Mouse (Mus musculus): ENCODE results near the gene Setdb1. TPM values are rescaled to one million over a fixed set of nuclear protein-coding genes. Genes with fewer than 3 reads are reported as not detected.

The Setdb1 gene
- polyA plus RNA-seq, 2 experiments from 2014 or later = 20.2 to 26.6 TPM

DNA sequence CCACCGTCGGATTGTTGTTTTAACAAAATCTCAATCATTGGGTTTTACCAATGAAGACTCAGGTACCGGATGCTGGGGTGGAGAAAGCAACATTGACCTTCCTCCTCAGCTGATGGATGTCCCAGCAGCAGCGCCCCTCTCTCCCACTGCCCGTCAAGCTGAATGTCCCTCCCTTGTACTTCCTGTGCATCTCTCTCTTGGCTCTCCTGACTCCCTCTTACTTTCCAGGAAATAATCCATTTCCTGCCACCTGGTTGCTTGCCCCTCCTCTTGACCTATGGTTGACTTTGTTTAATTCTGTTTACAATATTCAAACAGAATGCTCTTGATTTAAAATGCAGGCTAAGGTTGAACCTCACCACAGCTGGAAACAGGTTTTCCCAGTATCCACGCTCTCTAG is 66.8 kb downstream of the Setdb1 start:
- ATAC-seq = no peak

DNA sequence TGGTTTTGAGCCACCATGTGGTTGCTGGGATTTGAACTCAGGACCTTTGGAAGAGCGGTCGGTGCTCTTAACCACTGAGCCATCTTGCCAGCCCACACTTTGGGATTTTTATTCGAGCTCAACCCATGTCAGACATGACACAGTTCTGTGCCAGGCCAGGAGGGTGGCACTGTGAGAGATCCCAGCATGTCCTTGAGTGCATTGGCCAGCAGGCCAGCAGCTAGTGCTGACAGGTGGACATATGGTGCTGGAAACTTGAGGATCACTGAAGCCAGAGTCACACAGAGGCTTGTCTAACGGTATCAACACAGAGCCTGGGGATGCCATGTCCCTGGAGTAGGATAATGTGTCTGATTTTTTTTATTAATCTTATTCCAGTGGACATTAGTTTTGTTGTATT is 67.6 kb downstream of the Setdb1 start:
- ATAC-seq = no peak

DNA sequence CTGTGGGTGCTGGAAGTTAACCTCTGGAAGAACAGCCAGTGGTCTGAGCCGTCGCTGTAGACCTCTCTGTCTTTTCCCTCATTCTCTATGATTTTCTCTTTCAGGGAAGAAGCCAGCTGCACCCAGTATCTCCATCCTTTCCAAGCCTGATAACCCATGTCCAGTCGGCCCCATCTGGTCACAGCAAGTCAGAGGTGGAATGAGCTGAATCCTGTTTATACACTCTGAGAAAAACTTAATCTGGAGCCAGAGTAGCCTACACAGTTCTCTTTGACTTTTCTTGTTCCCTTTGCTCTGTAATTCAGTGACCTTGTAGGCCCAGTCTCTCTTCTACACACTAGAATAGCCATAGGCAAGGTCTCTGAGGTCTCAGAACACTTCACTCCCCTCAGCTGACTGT is 69.5 kb downstream of the Setdb1 start:
- no peak for ATAC-seq

DNA sequence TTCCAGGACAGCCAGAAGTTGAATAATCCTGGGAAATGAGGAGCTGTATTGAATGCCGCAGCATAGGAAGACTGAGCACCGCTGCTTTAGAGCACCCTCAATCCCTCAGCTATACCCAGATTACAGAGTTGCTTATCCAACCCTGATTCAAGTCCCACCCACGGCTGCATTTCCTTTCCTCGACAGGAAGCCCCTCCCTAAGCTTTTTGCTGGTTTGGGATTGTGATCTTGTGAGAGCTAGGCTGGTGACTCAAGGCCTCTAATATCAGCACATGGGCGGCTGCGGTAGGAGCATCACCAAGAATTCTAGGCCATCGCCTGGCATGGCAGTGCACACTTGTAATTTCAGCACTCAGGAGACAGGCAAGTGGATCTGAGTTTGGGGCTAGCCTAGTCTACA is 70.5 kb downstream of the Setdb1 start:
- no peak for ATAC-seq

DNA sequence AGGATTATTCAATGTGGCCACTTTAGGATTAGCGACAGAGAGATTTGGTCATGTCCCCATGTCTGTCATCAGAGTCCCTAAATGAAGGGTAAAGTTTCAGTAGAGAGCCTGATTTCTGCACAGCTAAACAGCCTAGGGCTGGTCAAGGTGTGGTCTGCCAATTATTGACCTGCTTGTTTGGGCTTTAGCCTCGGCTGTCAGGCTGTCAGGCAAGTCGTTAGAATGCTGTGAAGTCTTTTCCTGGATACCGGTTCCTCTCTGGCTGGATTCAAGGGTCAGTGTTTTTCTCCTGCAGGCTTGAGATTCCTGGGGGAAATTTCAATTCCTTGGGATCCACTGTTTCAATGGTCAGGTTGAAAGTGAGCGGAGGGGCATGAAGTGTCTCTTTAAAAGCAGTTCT is 71.0 kb downstream of the Setdb1 start:
- no peak for ATAC-seq

DNA sequence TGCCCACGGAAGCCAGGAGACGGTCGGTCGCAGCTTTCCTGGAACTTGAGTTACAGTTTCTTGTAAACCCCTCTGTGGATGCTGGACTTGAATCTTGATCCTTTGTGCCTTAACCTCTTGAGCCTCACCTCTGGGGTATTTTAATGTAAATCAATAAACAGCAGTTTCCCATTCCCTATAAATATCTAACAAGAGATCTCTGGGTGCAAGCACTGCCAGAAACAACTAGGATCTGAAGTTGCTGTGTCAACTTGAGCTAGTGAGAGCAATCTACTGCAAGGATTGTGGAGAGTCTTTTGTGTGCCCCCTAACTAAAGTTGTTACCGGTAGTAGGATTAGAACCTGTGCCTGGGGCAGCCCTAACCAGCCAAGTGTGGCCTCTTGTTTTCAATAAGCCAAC is 71.6 kb downstream of the Setdb1 start:
- no peak for ATAC-seq

DNA sequence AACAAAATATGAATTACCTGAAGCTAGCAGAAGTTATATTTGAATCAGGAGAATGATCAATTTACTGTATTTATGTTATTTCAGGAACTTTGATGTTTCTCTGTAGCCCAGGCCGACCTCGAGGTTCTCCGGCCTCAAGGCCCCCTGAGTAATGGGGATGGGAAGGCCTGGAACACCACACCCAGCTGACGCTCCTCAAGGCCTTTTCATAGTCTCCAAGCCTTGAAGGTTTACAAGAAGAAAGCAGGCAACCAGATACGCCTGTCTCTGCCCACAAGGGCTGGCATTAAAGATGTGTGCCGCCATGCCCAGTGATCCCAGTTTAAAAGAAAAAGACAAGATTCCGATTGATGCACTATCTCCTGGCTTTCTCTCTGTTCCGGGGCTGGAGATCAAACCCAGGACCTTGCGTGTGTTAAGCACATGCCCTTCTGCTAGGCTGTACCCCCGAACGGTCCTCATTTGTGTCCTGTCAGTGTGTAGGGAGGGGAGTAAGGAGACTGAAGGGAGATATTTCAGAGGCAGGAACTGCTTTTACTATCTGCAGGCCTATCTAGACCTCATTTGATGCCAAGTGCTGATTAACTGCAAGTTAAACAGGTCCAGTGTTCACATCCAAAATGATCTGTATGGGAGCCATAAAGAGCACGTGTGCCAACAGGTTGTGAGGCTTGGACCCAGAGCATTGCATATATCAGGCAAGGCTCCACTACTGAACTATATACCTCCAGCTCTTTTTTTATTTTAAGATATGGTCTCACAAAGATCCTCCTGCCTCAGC is 72.3 kb downstream of the Setdb1 start:
- no peak for ATAC-seq

DNA sequence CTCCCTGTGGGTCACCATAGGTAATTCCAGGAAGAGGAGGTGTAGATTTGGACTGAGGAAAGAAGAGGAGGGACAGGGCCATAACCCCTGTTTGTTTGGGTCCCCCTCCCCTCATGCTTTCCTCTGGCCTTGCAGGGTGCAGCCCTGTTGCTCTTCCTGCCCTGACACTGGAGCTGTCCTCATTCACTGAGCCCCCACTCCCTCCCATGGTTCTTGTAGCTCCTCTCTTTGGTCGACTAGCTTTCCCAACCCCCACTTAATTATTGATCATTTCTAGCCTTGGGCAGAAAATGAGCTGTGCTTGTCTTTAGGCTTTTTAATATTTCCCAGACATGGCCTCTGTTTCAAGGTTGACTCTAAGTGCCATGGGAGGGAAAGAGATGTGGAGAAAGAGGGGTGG is 72.9 kb downstream of the Setdb1 start:
- no peak for ATAC-seq

DNA sequence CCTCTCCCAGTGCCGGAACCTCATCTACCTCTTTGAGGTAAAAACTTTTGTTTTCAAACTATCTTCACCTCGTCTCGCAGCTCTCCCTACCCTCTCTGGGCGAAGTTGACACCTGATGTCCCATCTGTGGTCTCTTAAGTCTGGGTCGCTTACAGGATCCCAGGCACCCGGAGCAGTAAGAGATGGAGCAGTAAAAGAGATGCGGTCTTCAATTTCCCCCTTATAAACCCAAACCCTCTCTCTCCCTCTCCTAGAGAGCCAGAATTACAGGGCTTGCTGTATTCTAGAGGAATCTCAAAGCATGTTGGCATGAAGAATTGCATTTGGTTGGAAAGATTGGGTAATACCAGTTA is 73.4 kb downstream of the Setdb1 start:
- ATAC-seq = no peak

DNA sequence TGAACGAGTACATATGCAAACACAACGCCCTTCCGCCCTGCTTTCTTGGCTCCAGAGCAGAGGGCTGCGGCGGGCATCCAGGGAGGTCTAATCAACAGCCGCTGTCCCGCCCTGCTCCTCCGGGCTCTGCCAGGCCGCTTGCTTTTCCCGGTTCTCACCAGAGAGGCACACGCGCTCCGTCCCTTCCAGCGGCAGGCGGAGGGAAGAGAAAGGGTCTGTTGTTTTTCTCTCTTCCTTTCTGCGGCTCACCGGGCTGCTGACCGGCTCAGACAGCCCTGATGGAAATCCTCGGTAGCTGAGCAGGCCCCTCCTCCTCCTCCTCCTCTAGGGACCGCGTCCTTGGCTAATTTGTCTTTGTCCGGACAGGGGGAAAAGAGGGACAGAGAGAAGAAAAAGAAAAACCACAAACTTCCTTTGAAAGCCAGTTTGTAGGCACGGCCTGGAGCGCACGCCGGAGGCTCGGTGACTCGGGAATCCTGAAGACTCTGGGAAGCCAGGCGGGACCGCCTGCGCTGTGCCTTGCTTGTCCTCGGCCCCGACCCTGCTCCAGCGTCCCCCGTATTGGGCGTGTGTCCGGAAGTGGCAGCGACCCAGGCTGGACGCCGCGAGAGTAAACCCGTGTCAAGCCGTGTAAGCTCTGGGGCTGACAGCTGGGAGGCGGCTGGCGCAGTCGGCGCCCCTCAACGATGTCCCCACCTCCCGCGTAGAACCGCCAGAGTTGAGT is 74.0 kb downstream of the Setdb1 start:
- ATAC-seq = peak; percentile 27

DNA sequence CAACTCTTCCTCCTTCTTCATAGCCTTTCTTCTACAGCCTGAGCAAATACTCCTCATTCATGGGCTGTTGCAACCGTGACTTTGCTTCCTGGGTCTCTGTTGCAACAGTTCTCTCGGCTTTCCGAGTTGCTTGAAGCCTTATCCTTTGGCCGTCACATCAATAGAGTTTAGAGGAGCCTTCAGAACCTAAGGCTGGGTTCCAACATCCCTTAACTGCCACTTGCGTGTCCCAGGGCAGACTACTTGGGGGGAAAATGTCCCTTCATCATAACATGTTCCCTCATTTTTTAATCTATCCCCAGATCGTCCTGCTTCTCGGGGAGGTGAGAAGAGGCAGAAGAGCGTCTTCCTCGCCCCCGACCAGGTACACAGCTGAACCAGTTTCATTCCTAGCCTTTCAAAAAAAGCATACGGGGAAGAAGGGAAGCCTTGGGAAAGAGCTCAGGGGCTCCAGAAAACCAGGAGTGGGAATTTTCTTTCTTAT is 74.6 kb downstream of the Setdb1 start:
- no peak for ATAC-seq

DNA sequence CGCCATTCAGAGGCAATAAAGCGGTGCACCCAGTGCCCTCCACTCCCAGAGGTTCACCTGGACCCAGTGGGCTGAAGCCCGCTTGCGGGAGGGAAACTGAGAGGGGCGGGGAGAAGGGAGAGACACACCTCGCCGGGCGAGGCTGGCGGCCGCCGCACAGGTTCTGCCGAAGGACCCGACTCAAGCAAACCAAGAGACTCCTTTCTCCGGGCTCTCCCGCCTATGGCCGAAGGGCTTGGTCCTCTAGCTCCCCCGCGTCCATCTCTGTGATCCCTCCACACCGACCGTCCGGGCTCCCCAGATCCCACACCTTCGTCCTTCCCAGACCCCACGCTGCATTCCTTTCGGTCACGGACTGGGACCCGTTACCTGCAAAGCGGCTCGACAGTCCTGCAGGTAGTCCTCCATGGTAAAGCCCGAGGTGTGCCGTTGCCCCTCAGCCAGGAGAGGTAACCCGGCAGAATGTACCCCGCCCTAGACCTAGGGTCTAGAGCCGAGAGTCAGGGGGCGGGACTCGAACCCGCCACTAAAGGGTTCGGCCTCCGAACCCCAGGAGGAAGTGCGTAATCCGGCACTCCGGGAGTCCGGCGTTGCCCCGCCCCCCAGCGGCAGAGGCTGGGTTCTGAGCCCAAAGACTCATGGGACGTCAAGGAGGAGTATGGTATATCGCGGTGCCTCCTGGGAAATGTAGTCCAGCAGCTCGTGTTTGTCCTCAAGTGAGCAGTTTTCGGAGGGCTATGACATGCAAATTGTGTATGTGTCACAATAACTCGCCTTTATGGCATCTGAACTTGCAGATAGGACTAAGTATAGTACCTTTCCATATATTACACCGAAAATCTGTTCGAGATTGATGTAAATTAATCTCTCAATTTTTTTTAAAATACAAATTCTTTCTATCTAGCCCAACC is 75.5 kb downstream of the Setdb1 start, which contains the start of the genes Mindy1 and Prune1:
Mindy1 (plus strand) TSS at position 130 of the 911 bp plus-strand sequence.
Prune1 (minus strand) TSS at position 861 of the 911 bp plus-strand sequence.
- peak; percentile 95 for ATAC-seq

DNA sequence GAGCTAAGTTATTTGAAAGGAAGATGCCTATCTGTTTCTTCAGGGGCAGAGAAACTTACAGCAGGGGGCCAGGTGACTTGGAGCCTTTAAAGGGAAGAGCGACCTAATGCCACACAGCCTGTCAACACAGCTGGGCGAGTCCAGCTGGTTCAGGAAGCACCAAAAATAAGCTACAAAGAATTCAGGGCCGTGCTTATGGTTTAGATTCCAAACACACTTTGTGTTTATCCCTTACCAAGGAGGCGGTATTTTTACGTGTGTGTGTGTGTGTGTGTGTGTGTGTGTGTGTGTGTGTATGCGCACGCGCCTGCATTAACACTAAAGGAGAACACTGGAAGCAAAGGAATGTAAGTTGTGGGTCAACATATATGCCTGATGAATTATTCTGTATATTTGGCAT is 76.3 kb downstream of the Setdb1 start:
- no peak for ATAC-seq

DNA sequence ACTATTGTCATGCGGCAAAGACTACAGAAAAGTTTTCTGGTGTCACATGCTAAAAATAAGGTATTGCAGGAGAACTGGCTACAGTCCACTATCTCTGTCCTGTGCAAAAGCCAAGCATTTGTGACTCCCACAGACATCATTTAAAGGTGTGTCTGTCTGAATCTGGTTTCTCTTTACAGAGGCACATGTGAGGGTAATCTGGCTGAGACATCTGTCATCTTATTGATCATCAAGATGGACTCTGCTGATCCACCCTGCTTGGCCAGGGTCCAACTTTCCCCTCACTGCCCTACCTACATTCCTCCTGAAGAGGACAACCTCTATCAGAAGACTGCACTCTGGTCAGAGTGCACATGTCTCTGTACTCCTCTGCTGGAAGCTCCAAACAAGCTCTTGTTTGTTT is 79.9 kb downstream of the Setdb1 start:
- no peak for ATAC-seq

DNA sequence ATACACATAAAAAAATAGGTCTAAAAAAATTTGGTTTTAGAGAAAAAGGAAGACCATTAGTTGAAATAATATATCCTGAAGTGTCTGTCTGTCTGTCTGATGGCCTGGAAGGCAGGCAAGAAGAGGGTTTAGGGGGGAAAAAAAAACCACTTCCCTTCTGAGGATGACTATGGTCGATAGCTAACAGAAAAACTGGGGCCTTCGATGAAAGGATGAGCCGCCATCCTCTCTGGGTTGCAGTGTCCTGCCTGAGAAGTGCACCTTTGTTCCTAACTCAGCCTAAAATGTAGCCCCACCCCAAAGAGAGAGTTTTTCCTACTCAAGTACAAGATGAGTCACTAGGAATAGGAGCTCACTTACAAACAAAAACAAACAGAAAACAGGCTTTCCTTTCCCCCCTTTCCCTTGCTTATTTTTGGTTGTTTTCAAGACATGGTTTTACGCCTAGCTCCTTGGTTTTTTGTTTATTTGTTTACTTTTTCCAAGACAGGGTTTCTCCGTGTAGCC is 80.5 kb downstream of the Setdb1 start:
- no peak for ATAC-seq

DNA sequence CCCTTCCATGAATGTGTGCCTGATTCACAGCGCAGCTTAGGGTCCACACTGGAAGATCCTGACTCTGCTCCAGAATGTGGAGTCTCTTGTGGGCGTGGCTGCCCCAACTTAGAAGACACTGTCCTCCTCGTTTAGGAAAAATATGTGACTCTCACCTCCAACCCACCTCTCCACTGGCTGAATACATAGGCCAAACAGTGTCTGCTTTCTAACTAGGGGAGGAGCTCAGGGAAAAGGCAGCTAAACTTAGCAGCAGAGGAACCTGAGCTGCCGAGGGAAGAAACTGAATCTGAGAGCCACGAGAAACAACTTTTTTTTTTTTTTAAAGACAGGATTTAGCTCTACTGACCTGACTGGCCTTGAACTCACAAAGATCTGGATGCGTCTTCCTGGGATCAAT is 81.8 kb downstream of the Setdb1 start:
- no peak for ATAC-seq

DNA sequence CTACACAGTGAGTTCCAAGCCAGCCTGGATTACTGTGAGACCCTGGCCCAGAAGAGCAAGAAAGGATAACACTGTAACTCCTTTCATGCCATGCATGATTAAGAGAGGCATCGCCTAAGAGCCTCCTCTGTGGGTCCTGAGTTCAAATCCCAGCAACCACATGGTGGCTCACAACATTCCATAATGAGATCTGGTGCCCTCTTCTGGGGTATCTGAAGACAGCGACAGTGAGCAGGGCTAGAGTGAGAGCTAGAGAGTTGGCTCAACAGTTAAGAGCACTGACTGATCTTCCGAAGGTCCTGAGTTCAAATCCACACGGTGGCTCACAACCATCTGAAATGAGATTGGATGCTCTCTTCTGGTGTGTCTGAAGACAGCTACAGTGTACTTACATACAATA is 82.5 kb downstream of the Setdb1 start:
- no peak for ATAC-seq

Other genes starting within 250 kb of the Setdb1 start
- 10 to 100 TPM; 64.3 to 69.5 TPM for gene Vps72, start 246.2 kb downstream of the Setdb1 start, polyA plus RNA-seq (2017; shearing (Covaris generic))
- gene Tmod4, start 232.7 kb downstream of the Setdb1 start, polyA plus RNA-seq (2017; shearing (Covaris generic)) = 1 to 10 TPM; 2.5 TPM
- 100 to 1,000 TPM; 110 TPM for gene Scnm1, start 223.2 kb downstream of the Setdb1 start, polyA plus RNA-seq (2017; shearing (Covaris generic))
- gene Lysmd1, start 223.1 kb downstream of the Setdb1 start, polyA plus RNA-seq (2017; shearing (Covaris generic)) = 10 to 100 TPM; 25.4 to 43.9 TPM
- 100 to 1,000 TPM; 238 to 312 TPM for gene Tnfaip8l2, start 214.8 kb downstream of the Setdb1 start, polyA plus RNA-seq (2017; shearing (Covaris generic))
- under 1 TPM in 1 of 2 experiments, not detected in 1; 0.08 TPM for gene Sema6c, start 196.7 kb downstream of the Setdb1 start, polyA plus RNA-seq (2017; shearing (Covaris generic))
- 10 to 100 TPM; 31.0 to 37.1 TPM for gene Gabpb2, start 139.3 kb downstream of the Setdb1 start, polyA plus RNA-seq (2017; shearing (Covaris generic))
- 100 to 1,000 TPM; 218 to 256 TPM for gene Cdc42se1, start 128.5 kb downstream of the Setdb1 start, polyA plus RNA-seq (2017; shearing (Covaris generic))
- gene Mllt11, start 125.0 kb downstream of the Setdb1 start, polyA plus RNA-seq (2017; shearing (Covaris generic)) = 10 to 100 TPM; 19.0 to 24.1 TPM
- 1 to 10 TPM in 1 of 2 experiments, under 1 TPM in 1; 0.65 to 1.1 TPM for gene Gm128, start 115.6 kb downstream of the Setdb1 start, polyA plus RNA-seq (2017; shearing (Covaris generic))
- not detected for gene Bnipl, start 106.0 kb downstream of the Setdb1 start, polyA plus RNA-seq (2017; shearing (Covaris generic))
- 10 to 100 TPM; 22.1 to 25.3 TPM for gene Mindy1, start 75.9 kb downstream of the Setdb1 start, polyA plus RNA-seq (2017; shearing (Covaris generic))
- 10 to 100 TPM in 1 of 2 experiments, 1 to 10 TPM in 1; 6.3 to 10.1 TPM for gene Prune1, start 75.1 kb downstream of the Setdb1 start, polyA plus RNA-seq (2017; shearing (Covaris generic))
- gene Anxa9, start 50.0 kb downstream of the Setdb1 start, polyA plus RNA-seq (2017; shearing (Covaris generic)) = 1 to 10 TPM in 1 of 2 experiments, under 1 TPM in 1; 0.42 to 1.1 TPM
- gene Cers2, start 42.4 kb downstream of the Setdb1 start, polyA plus RNA-seq (2017; shearing (Covaris generic)) = 100 to 1,000 TPM; 168 to 244 TPM
- not detected for gene 4930558C23Rik, start 45.6 kb upstream of the Setdb1 start, polyA plus RNA-seq (2017; shearing (Covaris generic))
- 10 to 100 TPM; 38.3 to 49.0 TPM for gene Arnt, start 77.2 kb upstream of the Setdb1 start, polyA plus RNA-seq (2017; shearing (Covaris generic))
- gene Ctsk, start 142.1 kb upstream of the Setdb1 start, polyA plus RNA-seq (2017; shearing (Covaris generic)) = 1 to 10 TPM in 1 of 2 experiments, not detected in 1; 1.1 TPM
- gene Ctss, start 169.6 kb upstream of the Setdb1 start, polyA plus RNA-seq (2017; shearing (Covaris generic)) = 100 to 1,000 TPM; 433 to 466 TPM
- not detected for gene Hormad1, start 202.5 kb upstream of the Setdb1 start, polyA plus RNA-seq (2017; shearing (Covaris generic))
- gene Golph3l, start 231.7 kb upstream of the Setdb1 start, polyA plus RNA-seq (2017; shearing (Covaris generic)) = 10 to 100 TPM; 24.6 to 29.6 TPM

Measured in CD4-positive, CD25-positive, alpha-beta regulatory T cell, adult 4 months (primary cell).